Mouse (Mus musculus) hindbrain, embryonic 16.5 days (tissue): ENCODE data around the gene Dnm3. TPM values are rescaled to one million over a fixed set of nuclear protein-coding genes. Genes with fewer than 3 reads are reported as not detected.

Experiments used
- ATAC-seq: fragments of 200-750 bp; cut with Nextera tagmentation; 2 replicates; pipeline ENCODE4 v1.8.0; 2017; ENCODE audit warnings: moderate TSS enrichment, moderate library complexity
- H3K27ac ChIP-seq: fragments of 300-500 bp; sonication (generic); 2 replicates; pipeline ENCODE4 v1.5.1; 2014; ENCODE audit warnings: low read depth, mild to moderate bottlenecking, control low read depth, low read length, moderate library complexity
- H3K27me3 ChIP-seq: fragments of 300-500 bp; sonication (generic); replicated peaks from 2 replicates; pipeline ENCODE4 v1.6.1; 2014; ENCODE audit warnings: low read length; ENCODE audit not compliant: control insufficient read depth, insufficient read depth
- H3K36me3 ChIP-seq: fragments of 300-500 bp; sonication (generic); 2 replicates; pipeline ENCODE4 v1.6.1; 2014; ENCODE audit warnings: mild to moderate bottlenecking, low read length, moderate library complexity, mixed read lengths; ENCODE audit not compliant: control insufficient read depth, insufficient read depth
- H3K4me1 ChIP-seq: fragments of 300-500 bp; sonication (generic); 2 replicates; pipeline ENCODE4 v1.6.1; 2014; ENCODE audit warnings: low read depth, low read length; ENCODE audit not compliant: control insufficient read depth, insufficient read depth
- H3K4me2 ChIP-seq: fragments of 300-500 bp; sonication (generic); 2 replicates; pipeline ENCODE4 v1.6.1; 2014; ENCODE audit warnings: mild to moderate bottlenecking, low read length, control low read depth, moderate library complexity
- H3K4me3 ChIP-seq: fragments of 300-500 bp; sonication (generic); 2 replicates; pipeline ENCODE4 v1.5.1; 2014; ENCODE audit warnings: mild to moderate bottlenecking, low read length, control low read depth, moderate library complexity
- H3K9ac ChIP-seq: fragments of 300-500 bp; sonication (generic); 2 replicates; pipeline ENCODE4 v1.6.1; 2014; ENCODE audit warnings: low read depth, mild to moderate bottlenecking, control low read depth, low read length, moderate library complexity
- H3K9me3 ChIP-seq: fragments of 300-500 bp; sonication (generic); 2 replicates; pipeline ENCODE4 v1.6.1; 2014; ENCODE audit warnings: mild to moderate bottlenecking, low read length, moderate library complexity; ENCODE audit not compliant: control insufficient read depth
- WGBS: fragments of 180-500 bp; shearing (Covaris S2); extraction: QIAGEN DNeasy Blood & Tissue Kit; methylation state at CpG from one replicate; pipeline ENCODE4 v1.1.7; 2014; 5-methylcytosine and 5-hydroxymethylcytosine counted together
- polyA plus RNA-seq: library from polyadenylated mRNA; unstranded; fragments of >200 nt; fragmentation: Nextera tagmentation; extraction: Ambion mirVana; gene quantifications from 2 replicates; pipeline ENCODE4 v1.2.1, GENCODE M21; 2015

Gene Dnm3
- polyA plus RNA-seq, 1 experiment from 2014 or later: 57.1 TPM

DNA sequence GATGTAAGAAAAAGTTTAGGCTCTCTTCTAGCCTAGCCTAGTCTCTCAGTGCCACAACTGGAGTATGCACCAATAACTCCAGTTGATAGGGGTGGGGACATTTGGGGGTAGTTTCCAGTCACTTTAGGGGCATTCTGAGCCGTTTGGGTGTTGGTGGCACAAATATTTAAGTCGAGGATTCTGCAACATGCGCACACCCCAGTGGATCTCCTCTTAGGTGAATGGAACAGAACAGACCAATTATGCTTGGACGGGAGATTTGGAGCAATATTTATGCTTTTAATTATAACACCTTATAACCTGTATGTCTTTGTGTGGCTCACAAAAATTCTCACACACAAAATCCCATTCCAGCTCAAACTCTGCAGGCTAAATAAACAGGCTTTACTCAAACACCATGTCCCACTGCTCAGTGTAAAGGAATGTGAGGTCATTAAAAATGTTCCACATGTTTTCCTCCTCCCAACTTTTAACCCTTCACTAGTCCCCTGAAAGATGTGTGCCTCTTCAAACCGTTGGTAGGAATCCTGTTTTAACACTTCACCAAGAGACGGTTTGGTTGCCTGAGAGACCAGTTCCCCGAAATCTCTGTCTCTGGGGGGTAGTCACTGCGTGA lies 462.5 kb downstream of the Dnm3 start:
- Histone ChIP-seq H3K4me3 (no peak overlapping the region), H3K4me1 (no peaks in the 10 kb centered on the region), H3K27me3 (no peaks in the 10 kb centered on the region), H3K9ac (no peak overlapping the region), H3K27ac (no peak overlapping the region), H3K9me3 (no peaks in the 10 kb centered on the region), H3K36me3 (peaks cover 6% of the 10 kb centered on the region; the same call in 1 of the 2 replicates), H3K4me2 (no peak overlapping the region)
- no peak for ATAC-seq
- 68% methylated on average over 8 of the region's 8 CpGs for WGBS

DNA sequence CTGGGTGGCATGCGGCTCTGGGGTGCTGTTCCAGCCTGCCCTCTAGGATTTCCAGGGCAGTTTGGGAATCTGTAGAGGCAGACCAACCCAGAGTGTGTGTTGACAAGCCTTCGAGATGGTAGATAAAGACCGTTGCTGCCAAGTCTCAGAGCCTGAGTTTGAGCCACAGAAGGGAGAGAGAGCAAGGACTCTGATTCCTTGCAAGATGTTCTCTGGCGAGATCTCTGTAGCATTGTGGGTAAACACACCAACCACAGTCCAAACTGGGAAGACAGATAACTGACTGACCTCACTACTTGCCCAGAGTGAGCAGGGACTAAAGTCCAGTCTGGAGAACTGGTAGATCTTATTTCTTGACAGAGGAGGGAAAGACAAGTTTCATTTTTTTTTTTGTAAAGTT lies 464.3 kb downstream of the Dnm3 start:
- Histone ChIP-seq H3K9ac (no peak overlapping the region), H3K9me3 (no peaks in the 10 kb centered on the region), H3K27ac (no peak overlapping the region), H3K4me1 (no peaks in the 10 kb centered on the region; the same call in 1 of the 2 replicates), H3K4me2 (no peak overlapping the region), H3K36me3 (peaks cover 6% of the 10 kb centered on the region; the same call in 1 of the 2 replicates), H3K4me3 (no peak overlapping the region), H3K27me3 (no peaks in the 10 kb centered on the region)
- 91% methylated on average over 4 of the region's 4 CpGs for WGBS
- ATAC-seq: no peak

DNA sequence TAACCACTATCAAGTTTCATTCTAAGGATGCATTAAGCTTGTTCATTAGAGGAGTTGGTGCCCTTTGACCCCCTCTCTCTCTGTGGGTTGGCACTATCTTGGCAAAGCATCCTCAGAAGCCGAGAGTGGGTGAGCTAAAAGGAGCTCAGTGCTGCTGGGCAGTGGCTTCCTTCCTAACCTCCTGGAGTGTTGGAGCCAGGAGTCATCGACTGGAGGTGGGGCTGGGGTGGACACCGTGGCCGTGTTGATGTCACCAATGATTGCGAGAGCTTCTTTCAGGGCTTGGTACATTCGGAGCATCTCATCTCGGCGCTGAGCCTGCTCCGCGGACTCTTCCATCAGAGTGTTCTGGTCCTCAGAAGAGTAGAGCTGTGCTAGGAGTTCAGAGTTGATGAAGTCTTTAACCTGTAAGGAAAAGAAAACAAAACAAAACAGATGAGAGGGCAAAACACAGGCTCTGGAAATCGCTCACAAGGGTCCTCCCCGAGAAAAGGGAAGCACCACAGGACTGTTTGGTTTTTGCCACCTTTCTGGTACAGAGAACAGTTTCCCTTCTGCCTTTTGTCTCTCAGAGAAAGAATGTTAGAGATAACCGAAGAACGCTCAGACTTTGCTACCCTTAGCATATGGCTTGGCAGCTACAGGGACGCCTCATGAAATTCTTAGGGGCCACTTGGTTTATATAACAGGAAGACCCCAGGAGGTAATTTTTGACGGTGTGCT lies 466.1 kb downstream of the Dnm3 start:
- H3K27me3 ChIP-seq: no peaks in the 10 kb centered on the region

DNA sequence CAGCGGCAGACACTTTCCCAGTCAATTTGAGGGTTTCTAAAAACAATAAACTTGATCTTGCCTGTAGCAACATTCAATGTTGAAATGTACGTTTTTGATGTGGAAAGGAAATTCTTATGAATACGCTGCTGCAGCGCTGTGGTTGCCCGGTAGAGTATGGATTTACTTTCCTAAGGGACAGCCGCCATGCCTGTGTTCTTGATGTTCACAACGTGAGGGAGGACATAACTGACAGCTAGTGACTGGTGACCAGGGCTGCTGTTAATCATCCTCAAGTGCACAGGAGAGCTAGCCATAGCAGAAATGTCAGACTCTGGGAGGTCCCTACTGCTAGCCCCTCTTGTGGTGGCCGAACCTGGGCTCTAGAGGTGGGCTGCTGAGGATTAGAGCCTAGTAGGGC lies 468.7 kb downstream of the Dnm3 start:
- no peak overlapping the region for H3K4me3 ChIP-seq
- 69% methylated on average over 8 of the region's 8 CpGs for WGBS
- peaks cover 7% of the 10 kb centered on the region for H3K4me1 ChIP-seq
- no peak overlapping the region for H3K9ac ChIP-seq
- ATAC-seq: no peak
- no peak overlapping the region for H3K27ac ChIP-seq
- no peaks in the 10 kb centered on the region for H3K9me3 ChIP-seq
- H3K36me3 ChIP-seq: peaks cover 6% of the 10 kb centered on the region; the same call in 1 of the 2 replicates
- no peaks in the 10 kb centered on the region for H3K27me3 ChIP-seq
- H3K4me2 ChIP-seq: no peak overlapping the region

More for the DNA sequence above, 466.1 kb downstream of the Dnm3 start:
- no peaks in the 10 kb centered on the region for H3K9me3 ChIP-seq
- no peak for ATAC-seq
- no peak overlapping the region for H3K4me3 ChIP-seq
- no peak overlapping the region for H3K9ac ChIP-seq
- 83% methylated on average over 16 of the region's 16 CpGs for WGBS
- no peak overlapping the region for H3K4me2 ChIP-seq
- peaks cover 6% of the 10 kb centered on the region; the same call in 1 of the 2 replicates for H3K36me3 ChIP-seq
- H3K4me1 ChIP-seq: no peaks in the 10 kb centered on the region; the same call in 1 of the 2 replicates
- no peak overlapping the region for H3K27ac ChIP-seq

DNA sequence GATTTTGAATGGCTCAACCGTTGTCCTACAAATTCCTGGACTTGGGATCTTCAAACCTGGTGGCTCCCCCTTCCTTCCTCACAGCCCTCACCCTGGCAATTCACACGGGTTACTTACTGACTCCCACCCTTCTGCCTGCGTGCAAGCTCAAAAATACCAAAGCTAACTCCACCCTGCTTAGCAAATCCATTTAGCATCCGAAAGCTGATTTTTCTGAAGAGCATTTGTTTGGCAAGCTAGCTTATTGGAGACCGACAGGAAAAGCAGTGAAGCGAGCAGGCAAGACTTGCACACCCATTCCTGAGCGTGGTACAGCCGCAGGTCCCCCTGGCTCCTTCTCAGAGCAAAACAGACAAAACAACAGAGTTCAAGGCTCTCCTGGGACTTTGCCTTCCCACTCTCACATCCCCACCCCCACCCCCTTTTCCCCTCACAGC lies 469.2 kb downstream of the Dnm3 start:
- ATAC-seq: no peak
- Histone ChIP-seq H3K9ac (no peak overlapping the region), H3K4me1 (peaks cover 7% of the 10 kb centered on the region), H3K4me3 (no peak overlapping the region), H3K4me2 (no peak overlapping the region), H3K9me3 (no peaks in the 10 kb centered on the region), H3K36me3 (peaks cover 6% of the 10 kb centered on the region; the same call in 1 of the 2 replicates), H3K27ac (peak overlapping the region; percentile 35; the same call in 1 of the 2 replicates), H3K27me3 (no peaks in the 10 kb centered on the region)
- WGBS: 47% methylated on average over 8 of the region's 8 CpGs

DNA sequence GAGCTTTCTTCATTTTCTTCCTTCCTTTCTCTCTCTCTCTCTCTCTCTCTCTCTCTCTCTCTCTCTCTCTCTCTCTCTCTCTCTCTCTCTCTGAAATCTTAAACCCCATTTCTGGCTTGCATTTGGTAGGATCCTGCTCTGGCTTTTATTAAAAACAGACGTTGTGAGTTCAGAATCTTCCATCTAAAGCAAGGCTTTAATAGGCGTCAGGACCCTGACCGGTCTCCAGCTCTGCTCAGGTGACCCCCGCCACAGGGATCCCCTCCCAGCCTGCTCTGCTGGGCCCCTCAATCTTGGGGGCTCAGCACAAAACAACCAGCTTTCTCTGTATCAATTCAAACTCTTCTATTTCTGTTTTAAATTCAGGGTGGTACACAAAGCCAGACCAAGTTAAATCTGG lies 469.6 kb downstream of the Dnm3 start:
- no peak overlapping the region for H3K4me2 ChIP-seq
- no peak overlapping the region for H3K9ac ChIP-seq
- H3K4me3 ChIP-seq: no peak overlapping the region
- H3K27ac ChIP-seq: no peak overlapping the region
- ATAC-seq: no peak
- H3K36me3 ChIP-seq: peaks cover 6% of the 10 kb centered on the region; the same call in 1 of the 2 replicates
- H3K27me3 ChIP-seq: no peaks in the 10 kb centered on the region
- WGBS: 55% methylated on average over 4 of the region's 4 CpGs
- no peaks in the 10 kb centered on the region for H3K9me3 ChIP-seq
- H3K4me1 ChIP-seq: peaks cover 7% of the 10 kb centered on the region

DNA sequence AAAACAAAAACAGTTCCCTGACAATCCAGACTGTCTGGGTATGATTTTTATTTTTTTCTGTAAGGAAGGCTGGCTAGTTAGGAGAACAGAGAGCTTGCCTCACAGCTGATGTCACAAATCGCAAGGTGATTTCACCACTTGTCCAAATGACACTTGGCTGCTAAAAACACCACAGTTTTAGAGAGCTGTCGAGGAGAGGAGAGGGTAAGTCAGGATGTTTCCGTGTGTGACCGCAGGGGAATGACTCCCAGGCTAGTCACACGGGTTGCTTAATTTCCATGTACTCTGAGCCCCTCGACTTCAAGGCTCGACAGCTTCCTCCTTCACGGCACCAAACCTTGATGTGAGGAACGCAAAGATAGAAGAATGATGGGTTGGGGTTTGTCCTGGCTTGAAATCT lies 471.7 kb downstream of the Dnm3 start:
- 84% methylated on average over 9 of the region's 9 CpGs for WGBS
- peaks cover 7% of the 10 kb centered on the region for H3K4me1 ChIP-seq

DNA sequence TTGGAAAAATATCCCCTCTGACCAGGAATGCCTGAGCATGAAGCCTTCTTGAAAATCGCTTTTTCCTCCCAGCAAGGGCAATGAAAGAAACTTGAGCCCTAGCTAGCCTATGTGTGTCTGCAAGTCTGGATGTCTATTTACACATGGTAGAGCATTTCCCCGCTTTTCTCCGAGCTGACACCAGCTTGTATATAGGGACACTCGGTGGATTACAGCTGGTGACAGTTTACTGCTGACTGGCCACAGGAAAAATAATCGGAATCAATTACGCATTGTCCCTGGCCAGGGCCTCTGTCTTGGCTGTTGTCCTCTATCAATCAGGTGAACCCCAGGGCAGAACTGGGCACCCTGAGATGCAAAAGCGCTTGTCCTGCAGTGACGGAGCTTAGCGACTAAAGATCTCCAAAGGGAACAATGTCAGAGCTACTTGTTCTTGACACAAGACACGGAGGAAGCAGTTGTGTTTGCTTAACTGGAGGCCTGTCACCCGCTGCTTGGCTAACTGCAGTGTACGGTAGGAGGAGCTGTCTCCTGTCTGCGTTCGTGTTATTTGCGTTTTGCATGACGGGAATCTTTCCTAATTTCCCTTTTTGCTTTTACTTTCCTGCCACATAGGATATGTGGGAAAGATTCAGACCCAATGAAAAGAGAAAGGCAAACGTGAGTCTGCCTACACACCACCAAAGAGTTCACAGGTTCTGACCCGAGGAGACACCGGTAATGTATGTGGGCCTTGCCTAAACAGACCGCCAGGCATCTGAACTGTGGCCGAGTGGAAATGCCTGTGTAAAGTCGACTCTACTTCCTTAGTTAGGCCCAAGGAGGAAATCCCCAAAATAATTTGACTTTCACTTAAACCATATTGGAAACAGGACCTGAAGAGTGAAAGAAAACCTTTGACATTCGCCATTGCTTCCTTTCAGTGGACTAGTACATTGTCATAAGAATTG lies 472.7 kb downstream of the Dnm3 start:
- peak overlapping the region; percentile 54 for H3K27ac ChIP-seq
- no peaks in the 10 kb centered on the region for H3K27me3 ChIP-seq
- peak; percentile 51; the same call in 1 of the 2 replicates for ATAC-seq
- H3K4me2 ChIP-seq: no peak overlapping the region; the same call in 1 of the 2 replicates
- no peak overlapping the region for H3K9ac ChIP-seq
- H3K4me1 ChIP-seq: peaks cover 7% of the 10 kb centered on the region
- H3K4me3 ChIP-seq: no peak overlapping the region
- H3K9me3 ChIP-seq: no peaks in the 10 kb centered on the region
- 40% methylated on average over 23 of the region's 23 CpGs for WGBS
- H3K36me3 ChIP-seq: no peaks in the 10 kb centered on the region

More for the DNA sequence above, 471.7 kb downstream of the Dnm3 start:
- Histone ChIP-seq H3K36me3 (peaks cover 4% of the 10 kb centered on the region; the same call in 1 of the 2 replicates), H3K4me2 (no peak overlapping the region), H3K27ac (no peak overlapping the region), H3K4me3 (no peak overlapping the region), H3K9me3 (no peaks in the 10 kb centered on the region), H3K27me3 (no peaks in the 10 kb centered on the region), H3K9ac (no peak overlapping the region)
- ATAC-seq: no peak

DNA sequence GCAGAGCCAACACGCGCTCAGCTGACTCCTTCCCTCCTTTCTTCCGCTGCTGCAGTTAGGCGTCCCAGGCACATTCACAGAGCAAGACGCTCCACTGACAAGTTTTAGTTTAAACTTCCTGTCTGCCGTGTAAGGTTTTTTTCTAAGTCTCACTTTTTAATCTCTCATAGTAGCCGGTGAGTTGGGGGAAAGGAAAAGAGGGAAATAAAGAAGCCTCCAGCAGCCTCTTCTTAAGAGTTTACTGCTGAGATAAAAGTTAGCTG lies 473.4 kb downstream of the Dnm3 start:
- no peaks in the 10 kb centered on the region for H3K9me3 ChIP-seq
- 42% methylated on average over 7 of the region's 7 CpGs for WGBS
- H3K4me2 ChIP-seq: no peak overlapping the region
- no peaks in the 10 kb centered on the region for H3K36me3 ChIP-seq
- no peak overlapping the region for H3K9ac ChIP-seq
- ATAC-seq: no peak
- H3K27me3 ChIP-seq: no peaks in the 10 kb centered on the region
- peak overlapping the region; percentile 33; the same call in 1 of the 2 replicates for H3K27ac ChIP-seq
- H3K4me3 ChIP-seq: no peak overlapping the region
- H3K4me1 ChIP-seq: peaks cover 8% of the 10 kb centered on the region
